Mouse (Mus musculus): ENCODE data around the gene Rras.
"Not testable (repeated sequence)": the region's sequence is repeated elsewhere in the genome, so short reads cannot be mapped to it uniquely, and the experiment has no call there.

Rras gene

DNA sequence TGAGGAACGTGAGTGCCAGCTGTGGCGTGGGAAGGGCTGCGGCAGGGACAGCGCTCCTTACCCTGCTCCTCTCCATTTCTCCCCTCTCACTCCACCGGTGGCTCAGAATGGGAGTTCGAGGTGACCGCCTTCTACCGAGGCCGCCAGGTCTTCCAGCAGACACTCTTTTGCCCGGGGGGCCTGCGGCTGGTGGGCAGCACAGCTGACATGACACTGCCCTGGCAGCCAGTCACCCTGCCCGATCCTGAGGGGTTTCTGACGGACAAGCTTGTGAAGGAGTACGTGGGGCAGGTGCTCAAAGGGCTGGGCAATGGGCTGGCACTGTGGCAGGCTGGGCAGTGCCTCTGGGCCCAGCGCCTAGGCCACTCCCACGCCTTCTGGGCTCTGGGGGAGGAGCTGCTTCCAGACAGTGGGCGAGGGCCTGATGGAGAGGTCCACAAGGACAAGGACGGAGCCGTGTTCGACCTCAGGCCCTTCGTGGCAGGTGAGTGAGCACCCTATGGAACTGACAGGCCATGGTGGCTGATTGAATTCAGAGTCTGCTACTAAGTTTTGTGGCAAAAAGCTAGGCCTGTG, 17.1 kb upstream of the Rras start:
- no peak for DNase-seq

DNA sequence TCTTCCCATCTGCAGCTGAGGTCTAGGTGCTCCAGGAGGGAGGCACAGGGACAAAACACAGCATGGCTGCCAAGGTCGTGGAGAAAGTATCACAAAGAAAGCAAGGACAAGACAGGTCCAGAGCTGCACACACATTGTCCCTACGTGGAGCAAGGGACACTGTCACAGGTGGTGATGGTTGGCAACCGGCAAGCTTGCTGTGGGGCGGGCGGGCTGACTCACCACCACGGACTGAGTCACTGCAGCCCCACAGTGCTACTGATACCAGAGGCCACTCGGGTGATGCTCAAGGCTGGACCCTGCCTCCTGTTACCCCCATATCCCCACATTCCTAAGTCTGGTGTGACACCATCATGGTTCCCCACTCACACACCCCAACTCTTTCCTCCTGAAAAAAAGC, 15.3 kb upstream of the Rras start:
- no peak for DNase-seq

DNA sequence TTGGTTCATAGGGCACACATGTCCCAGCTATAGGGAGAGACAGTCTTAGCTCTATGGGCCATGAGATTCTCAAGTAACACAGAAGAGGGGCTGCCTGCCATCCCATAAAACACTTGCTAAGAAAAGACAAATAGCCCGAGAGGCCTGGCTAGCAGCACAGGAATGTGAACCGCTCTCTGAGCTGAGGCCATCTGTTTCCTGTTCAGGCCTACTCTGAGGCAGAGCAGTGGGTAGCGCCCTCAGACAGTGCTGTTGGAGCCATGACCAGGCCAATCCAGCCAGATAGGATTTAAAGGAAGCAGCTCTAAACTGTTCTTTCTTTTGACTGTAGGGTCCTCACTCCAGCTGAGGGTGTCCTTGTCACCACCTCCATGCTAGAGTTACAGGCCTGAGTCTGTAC, 13.2 kb upstream of the Rras start:
- no peak for DNase-seq

DNA sequence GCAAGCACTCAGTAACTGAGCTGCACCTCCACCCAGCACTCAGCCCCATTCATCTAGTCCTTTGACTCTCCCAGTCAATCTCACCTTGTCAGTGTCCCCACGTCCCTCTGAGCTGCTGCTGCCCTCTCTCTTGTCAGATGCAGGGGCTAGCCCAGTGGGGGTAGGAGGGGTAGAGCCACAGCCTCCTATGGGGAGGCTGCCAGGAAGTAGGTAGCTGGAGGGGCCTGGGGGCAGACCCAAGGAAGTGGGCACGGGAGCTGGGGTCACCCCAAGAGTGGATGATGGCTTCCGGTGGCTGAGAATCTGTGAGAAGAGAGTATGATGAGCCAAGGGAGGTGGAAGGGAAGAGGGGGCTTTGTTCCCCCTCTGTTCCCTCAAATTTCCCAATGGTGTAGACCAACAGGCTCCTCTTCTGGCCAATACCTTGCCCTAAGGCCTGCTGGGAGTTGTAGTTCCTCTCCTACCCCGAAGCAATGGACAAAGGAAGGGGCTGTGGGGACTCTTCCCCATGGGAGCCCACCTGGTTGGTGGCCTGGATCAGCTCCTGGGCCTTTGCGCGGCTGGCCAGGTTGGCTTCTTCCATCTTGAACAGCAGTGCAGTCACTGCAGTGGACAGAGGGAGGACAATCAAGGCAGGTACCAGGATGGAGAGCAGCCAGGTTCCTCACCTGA, 12.3 kb upstream of the Rras start:
- DNase-seq = no peak

DNA sequence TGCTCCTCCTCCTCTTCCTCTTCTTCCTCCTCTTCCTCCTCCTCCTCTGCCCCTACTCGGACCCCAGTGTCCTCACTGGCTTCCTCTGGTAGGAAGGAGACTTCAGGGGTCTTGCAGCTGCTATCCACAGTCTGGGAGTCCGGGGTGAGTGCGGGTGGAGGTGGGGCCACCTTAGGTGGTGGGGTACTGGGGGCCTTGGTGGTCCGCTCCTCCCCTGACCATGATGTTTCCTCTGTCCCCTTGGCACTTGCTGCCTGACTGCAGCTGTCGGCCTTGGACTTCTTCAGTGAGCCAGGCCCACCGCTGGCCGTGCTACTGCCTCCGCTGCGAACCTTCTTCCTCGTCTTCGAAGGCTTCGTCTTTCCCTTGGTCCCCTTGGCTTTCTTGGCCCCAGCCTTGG, 11.3 kb upstream of the Rras start:
- DNase-seq = no peak

DNA sequence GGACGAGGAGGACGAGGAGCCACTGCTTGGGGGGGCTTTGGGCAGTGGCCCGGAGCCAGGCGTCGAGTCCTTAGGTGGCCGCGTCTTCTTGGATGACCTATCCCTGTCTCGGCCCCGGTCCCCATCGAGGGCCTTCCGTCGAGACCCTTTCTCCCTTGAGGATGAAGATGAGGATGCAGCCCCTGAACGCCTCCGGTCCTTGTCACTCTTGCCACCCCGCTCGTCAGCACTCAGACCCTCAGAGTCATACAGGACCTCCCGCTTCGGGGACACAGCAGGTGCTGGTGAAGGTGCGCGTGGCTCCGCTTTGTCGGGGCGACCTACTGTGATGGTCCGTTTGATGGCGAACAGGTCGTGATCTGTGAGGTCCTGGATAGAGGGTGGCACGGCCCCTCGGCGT, 10.6 kb upstream of the Rras start:
- DNase-seq = no peak

DNA sequence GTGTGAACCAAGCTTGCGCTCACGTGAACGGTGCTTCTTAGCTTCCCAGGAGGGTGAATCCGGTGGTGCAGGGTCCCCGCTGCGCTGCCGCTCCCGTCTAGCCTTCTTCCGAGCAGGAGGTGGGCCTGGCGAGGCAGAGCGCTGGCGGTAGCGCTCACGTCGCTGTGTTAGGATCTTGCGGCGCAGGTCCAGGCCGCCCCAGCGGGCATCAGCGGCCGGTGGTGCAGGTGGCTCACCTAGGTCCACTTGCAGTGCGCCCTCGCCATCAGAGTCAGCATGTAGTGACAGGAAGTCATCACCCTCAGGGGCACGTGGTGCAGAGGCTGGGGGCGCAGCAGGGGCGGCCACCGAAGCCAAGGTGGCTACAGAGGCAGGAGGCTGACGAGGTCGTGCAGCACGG, 9.9 kb upstream of the Rras start:
- DNase-seq = no peak

DNA sequence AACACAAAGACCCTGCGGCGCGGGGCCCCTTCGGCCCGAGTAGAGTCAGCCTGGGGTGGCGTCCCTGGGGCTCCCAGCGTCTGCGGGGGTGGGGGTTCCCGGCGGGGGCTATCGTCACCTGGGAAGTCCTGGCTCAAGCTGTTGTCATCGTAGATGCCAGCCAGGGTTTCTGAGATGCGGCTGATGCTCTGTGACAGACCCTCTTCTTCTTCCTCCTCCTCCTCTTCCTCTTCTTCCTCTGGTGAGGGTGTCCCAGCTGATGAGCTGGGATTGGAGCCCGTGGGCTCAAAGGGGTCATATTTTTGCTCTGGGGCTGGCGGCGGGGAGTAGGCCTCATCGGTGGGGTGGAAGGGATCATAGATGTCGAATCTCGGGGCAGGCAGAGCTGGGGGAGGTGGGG, 9.3 kb upstream of the Rras start:
- DNase-seq = no peak

DNA sequence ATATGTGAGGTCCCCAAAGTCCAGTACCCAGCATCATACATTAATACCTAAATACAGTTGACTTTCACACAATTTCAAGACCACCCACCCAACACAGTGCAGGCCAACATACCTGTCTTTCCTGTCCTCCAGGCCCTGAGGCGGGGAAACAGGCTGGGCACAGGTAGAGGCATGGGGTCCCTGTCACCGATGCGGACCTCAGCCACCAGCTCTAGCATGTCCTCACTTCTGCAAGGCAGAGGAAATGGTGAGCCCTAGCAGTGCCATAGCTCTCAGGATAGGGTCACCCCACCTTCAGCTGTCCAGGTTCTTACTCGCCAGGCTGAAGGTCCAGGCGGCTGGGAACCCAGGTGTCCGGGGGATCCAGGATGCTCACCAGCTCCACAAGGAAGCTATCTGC, 5.8 kb upstream of the Rras start:
- no peak for DNase-seq

DNA sequence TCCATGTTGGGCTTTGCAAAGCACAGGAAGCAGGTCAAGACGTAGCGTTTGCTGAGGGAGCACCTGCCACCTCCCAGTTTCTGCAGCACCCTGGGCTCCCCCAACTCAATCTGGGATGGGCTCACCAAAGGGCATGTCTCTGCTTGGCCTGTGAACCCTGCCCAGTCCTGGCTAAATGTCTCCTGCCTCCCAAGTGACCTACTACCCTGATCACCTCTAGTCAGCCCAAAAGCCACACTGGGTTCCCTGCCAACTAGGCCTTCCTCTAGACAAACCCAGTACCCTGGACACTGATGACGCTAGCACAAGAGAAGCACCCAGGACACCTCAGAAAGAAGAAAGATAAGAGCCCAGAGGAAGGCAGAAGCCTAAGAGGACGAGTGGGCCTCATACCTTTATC, 4.9 kb upstream of the Rras start:
- DNase-seq = no peak

DNA sequence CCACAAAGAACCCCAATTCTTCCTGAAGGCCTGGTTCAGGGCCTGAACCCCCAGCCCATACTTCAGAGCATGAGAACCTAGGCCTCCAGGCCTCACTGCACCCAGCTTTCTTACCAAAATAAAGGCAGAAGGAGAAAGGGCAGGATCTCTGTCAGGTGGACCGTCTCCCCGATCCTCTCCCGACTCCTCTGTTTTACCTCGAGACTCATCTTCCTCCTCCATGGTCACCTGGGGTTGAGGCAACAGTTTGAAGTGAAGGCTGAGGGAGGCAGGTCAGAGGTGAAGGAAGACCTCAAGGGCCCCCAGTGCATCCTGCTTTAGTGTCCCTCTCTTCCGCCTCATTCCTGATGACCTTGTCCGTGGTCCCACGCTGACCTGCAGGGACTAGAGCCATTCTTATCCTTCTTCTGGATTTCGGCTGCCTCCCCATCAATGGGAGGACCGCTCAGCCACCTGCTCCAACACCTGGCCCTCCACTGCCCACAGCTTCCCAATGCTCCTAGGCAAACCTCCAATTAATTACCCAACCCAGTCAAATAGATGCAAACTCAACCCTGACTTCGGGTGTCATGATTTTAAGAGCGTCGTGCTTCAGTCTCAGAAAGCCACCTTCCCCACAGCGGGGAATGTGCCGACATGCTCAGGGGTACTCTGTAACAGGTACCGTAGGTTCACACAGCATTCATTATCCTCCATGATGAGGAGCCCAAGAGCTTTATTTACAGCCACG, 4.2 kb upstream of the Rras start:
- DNase-seq = no peak

DNA sequence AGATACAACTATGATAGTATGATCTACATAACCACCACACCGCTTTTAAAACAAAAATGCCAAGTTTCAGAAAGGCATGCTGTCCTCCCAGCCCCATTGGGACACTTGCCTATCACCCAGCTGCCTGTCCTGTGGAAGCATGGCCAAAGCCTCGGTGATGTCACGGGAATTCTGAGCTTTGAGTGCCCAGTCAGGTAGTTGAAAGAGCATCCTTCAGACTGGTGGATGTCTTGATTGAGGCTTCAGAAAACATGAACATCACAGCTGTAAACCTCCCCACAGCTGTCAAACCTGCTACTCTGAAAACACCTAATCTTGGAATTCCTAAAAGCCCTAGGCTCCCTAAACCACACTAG, 3.7 kb upstream of the Rras start:
- DNase-seq = no peak

DNA sequence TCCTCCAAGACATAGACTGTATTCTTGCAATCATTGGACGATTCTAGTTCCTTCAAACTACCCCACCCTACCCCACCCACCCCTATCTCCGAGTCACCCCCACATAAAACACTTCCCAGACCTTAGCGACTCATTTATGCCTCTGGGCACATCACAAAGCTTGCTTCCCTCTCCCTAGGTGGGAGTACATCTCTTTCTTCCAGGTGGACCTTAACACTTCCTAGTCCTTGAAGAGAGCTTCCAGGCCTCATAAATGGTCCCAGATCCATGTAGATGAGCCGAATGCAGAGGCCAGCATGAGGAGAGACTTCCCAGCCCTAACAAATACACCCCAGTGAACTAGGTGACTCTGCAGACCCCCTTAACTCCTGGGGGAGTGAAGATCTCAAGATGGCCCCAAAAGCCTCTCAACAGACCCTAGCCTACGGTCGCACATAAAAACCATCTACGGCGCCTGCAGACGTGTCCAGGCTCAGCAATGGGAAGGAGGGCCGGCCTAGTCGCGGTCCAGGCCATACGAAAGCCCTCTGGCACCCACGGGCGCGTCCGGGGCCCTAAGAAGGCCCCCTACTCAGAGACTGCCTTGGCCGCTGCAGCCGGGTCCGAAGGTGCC, 2.3 kb upstream of the Rras start:
- no peak for DNase-seq

DNA sequence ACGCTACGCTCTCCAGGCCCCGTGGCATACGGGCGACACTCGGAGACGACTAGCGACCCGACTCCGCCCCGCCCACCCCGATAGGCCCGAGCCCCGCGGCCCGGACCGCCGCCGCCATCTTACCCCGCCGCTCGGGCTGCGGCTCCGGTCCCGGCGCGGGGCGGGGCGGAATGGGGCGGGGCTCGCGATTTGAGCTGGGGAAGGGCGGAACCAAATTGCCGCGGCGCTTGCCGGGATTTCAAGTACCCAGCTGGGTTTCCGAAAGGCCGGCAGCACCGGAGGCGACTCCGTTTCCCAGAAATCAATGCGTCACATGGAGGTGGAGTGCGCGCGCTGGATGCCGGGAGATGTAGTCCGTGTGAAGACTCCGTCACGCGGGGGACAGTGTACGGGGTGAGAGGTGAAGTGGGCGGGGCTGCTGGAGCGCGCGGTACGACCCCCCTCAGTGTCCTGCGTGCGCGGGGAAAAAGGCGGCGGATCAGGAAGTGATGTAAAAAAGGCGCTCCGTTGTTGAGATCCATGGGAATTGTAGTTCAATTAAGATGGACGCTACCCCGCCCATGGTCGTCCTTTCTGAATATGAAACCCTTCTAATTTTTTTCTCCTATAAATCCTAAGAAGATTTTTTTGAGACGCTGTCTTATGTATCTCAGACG, 1.7 kb upstream of the Rras start, which contains the start of gene Scaf1:
Scaf1 (minus strand) TSS at position 407 of the 656 bp plus-strand sequence.
- DNase-seq = peak; percentile 100

DNA sequence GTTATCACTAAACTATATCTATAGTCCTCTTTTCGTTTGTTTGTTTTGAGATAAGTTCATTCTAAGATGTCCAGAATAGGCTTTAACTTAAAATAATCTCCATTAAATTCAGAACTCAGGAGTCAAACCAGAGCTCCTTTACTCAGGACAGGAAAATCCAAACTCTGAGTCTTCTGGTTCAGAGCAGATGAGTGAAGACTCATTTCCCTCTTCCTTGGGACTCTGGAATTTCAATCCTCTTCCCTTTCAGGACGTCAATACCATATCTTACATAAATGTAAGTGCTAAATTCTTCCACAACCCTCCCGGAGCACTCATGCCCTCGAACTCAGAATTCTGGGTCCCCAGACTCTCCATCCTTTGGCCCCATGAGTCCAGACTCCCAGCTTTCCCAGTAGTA, 1.0 kb upstream of the Rras start:
- no peak for DNase-seq

DNA sequence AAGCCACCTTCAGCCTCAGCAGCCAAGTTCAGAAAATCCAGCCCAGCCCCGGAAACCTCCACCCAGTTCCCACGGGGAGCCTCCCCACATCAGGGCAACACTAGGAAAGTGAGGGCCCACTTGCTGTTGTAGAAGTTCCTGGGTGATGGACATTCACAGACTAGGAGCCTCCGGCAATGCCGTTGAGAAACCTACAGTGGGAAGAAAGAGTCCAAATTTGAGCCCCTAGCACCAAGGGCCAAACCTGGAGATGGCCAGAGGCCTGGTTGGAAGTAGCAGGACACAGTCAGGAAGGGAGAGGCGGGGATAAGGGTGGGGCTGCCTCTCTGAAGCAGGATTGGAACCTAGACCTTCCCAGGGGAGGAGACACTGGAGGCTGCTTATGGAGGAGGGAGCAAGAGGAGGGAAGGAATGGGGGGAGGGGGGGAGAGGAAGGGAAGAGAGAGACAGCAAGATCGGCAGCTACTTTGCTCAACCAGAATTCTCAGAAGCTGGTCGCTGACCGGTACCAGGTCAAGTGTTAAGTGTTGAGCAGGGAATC, 1.3 kb downstream of the Rras start:
- DNase-seq = no peak

DNA sequence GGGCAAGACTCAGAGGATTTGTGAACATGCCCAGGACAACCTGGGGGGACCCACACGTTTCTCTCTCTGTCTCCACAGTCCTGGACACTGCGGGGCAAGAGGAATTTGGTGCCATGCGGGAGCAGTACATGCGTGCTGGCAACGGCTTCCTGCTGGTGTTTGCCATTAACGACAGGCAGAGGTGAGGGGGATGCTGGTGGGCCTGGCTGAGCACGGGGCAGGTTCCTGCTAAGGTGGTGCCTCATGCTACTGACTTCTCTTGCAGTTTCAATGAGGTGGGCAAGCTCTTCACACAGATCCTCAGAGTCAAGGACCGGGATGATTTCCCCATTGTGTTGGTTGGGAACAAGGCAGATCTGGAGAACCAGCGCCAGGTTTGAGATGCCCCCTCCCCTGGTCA, 2.5 kb downstream of the Rras start:
- DNase-seq = no peak

DNA sequence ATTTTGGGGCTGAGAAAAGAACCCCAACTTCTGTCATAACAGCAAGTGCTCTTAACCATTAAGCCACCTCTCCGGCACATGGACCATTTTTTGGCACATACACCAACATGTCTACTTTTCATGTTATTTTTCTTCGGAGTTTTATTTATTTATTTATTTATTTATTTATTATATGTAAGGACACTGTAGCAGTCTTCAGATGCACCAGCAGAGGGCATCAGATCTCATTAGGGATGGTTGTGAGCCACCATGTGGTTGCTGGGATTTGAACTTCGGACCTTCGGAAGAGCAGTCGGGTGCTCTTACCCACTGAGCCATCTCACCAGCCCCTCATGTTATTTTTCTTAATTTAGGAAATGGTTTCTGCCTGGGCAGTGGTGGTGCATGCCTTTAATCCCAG, 6.0 kb downstream of the Rras start:
- DNase-seq = not testable (repeated sequence)

DNA sequence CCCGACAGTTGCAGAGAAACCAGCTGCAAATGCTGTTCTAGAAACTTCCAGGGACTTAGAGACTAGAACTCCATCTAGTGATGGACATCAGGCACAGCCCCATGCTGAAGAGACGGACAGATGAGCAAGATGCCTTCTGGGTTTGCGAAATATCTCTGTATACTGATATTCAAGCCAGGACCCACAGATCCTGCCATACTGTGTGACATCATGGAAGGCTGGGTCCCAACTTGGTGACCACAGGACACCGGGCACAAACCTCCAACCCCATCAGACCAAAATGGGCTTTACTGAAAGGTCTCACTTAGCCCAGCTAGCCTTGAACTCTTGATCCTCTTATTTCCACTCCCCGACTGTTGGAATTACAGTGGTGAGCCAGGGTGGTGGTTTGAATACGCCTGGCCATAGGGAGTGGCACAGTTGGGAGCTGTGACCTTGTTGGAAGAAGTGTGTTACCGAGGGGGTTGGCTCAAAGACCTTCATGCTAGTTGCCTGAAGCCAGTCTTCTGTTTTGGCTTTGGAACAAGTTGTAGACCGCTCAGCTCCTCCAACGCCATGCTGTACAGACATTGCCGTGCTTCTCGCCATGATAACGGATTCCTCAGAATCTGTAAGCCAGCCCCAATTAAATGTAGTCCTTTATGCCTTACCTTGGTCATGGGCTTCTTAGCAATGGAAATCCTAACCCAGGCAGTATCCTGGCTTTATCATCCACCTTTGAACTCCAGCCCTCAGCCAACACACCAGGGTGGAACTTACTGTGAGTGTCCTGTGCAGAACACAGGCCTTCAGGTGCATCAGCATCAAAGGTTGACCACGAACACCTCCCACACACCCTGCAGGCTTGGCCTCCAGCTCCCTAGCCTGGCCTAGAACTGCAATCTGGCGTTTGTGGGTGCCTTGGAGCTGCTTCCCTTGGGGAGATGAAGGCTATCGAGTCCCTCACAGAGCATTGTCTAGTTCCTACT, 6.8 kb downstream of the Rras start:
- no peak for DNase-seq

DNA sequence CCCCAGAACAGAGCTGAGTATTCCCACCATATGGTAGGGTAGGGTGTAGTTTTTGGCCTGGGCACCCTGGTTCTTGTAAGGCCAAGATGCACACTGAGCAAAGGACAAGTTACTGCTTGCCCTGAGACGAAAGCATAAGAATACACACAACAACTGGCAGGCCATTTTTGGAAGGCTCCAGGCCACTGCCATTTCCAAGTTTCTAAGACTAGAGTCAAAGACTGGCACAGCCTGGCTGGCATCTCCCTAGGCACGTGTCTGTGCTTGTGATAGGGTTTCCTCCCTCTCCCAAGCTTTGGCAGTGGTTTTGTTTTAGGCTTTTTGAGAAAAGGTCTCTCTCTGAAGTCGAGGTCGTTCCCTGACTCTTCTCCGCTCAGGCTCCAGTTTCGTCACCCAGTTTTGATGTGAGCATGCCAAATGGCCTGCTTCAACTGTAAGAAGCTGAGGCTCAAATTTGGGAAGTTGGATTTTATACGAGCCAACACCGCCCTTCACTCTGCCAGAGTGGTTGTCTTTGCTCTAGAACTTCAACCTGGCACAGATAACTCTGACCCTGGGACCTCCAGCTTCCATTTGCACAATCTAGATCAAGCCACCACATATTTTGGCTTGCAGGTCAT, 8.0 kb downstream of the Rras start:
- no peak for DNase-seq

DNA sequence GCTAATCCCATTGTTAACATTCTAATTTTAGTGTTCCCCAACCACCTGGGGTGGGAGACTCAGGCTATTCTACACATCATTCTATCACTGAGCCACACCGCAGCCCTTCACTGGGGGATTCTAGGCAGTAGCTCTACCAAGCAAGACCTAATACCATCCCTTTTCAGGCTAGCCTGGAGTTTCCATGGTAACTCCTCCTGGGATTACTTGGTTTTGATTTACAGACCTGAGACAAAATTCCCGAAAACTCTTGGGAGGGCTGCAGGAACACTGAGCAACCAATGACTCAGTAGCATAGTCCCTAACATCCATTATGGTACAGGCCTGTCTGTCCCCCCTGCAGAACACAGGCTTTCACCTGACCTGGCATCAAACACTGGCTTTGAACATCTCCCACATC, 8.5 kb downstream of the Rras start:
- DNase-seq = no peak

DNA sequence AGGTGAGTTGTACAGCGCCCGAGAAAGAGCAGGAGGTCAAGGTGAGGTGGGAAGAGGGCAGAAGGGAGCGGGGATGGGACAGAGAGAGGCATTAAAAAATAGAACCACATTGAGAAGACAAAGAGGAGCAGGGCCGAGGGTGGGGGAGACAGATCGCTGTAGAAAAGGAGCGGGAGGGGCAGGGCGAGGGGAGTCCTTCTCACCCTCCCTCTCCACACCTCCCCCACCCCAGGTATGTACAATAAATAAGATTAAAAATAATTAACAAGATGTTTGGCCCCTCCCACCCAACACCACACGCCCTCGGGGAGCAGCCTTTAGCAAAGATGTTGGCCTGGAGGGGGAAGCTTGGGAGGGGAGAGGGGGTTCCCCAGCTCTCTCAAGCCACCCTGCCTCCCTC, 10.0 kb downstream of the Rras start:
- DNase-seq = no peak
